Comparison of ENCODE assay signal across 17 mouse cellular contexts in the genomic region with DNA sequence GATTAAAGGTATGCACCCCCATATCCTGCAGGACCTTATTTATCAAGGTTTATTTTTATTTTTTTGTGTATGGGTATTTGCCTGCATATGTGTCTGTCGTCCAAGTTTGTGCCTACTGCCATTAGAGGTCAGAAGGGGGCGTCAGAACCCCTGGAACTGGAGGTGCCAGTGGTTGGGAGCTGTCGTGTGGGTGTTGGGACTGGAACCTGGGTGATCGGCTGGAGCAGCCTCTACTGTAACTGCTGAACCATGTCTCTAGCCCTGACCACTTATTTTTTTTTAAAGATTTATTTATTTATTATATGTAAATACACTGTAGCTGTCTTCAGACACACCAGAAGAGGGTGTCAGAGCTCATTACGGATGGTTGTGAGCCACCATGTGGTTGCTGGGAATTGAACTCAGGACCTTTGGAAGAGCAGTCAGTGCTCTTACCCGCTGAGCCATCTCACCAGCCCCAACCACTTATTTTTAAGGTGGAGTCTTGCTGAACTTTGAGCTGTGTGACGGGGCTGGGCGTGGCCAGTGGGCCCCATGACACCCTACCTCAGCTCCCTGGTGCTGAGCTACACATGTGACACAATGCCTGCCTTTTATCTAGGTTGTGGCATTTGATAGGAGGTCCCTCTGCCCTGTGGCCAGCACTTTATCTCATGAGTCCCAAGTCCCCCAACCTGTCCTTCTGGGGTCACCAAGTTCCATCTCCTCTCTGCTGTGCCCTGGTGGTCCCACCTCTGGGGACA. TPM values are rescaled to one million over a fixed set of nuclear protein-coding genes. Genes with fewer than 3 reads are reported as not detected.
DNase-seq lines count a peak whose midpoint lies in the region; ATAC-seq and TF ChIP-seq lines count a peak whose summit lies in the region.
"Had no signal": no experiment of that assay in that cellular context is flagged by ENCODE, and none has a peak within 500 bp of the region (broad histone marks: within the 10 kb centered on the region; RNA-seq: fewer than 3 reads in every experiment).

No protein-coding gene starts in this region.

- peak overlapping the region; percentile 17; the same call in 1 of the 2 replicates for H3K9ac ChIP-seq in heart, embryonic 13.5 days
- no peak overlapping the region for H3K9ac ChIP-seq in stomach, embryonic 14.5 days (replicated peaks; ENCODE audit: low read depth, low read length)
- H3K9ac ChIP-seq: neural tube, embryonic 12.5 days had no signal

- H3K9me3 ChIP-seq in heart, embryonic 13.5 days = no peaks in the 10 kb centered on the region
- no peaks in the 10 kb centered on the region for H3K9me3 ChIP-seq in stomach, embryonic 14.5 days (ENCODE audit: control insufficient read depth, low read depth, low read length)
- H3K9me3 ChIP-seq: neural tube, embryonic 12.5 days had no signal

- H3K4me3 ChIP-seq in layer of hippocampus, adult 2 months = no peak overlapping the region
- no peak overlapping the region for H3K4me3 ChIP-seq in heart, embryonic 13.5 days
- no peak overlapping the region for H3K4me3 ChIP-seq in stomach, embryonic 14.5 days (ENCODE audit: low read depth, low read length)
- H3K4me3 ChIP-seq in left cerebral cortex, adult 2 months = no peak overlapping the region
- H3K4me3 ChIP-seq: neural tube, embryonic 12.5 days had no signal

- H3K4me2 ChIP-seq in heart, embryonic 13.5 days = peak overlapping the region; percentile 30; the same call in 1 of the 2 replicates
- H3K4me2 ChIP-seq in stomach, embryonic 14.5 days (replicated peaks; ENCODE audit: low read depth, low read length) = no peak overlapping the region
- H3K4me2 ChIP-seq: neural tube, embryonic 12.5 days had no signal

- no peak overlapping the region for H3K27ac ChIP-seq in layer of hippocampus, adult 2 months
- H3K27ac ChIP-seq in heart, embryonic 13.5 days (replicated peaks) = peak overlapping the region; percentile 96
- no peak overlapping the region for H3K27ac ChIP-seq in stomach, embryonic 14.5 days (ENCODE audit: low read length)
- no peak overlapping the region for H3K27ac ChIP-seq in left cerebral cortex, adult 2 months
- H3K27ac ChIP-seq: neural tube, embryonic 12.5 days had no signal

- peaks cover 59% of the 10 kb centered on the region for H3K4me1 ChIP-seq in heart, embryonic 13.5 days
- no peaks in the 10 kb centered on the region for H3K4me1 ChIP-seq in stomach, embryonic 14.5 days (ENCODE audit: control insufficient read depth, insufficient read depth, low read length)
- H3K4me1 ChIP-seq: neural tube, embryonic 12.5 days had no signal

- 0 out of 2 replicates have a peak, but pooled peaks cover 5% of the 10 kb centered on the region for H3K27me3 ChIP-seq in heart, embryonic 13.5 days (replicated peaks)
- H3K27me3 ChIP-seq in stomach, embryonic 14.5 days (ENCODE audit: control insufficient read depth, insufficient read depth, low read length) = no peaks in the 10 kb centered on the region

- intact Hi-C loops in left cerebral cortex, adult 2 months (cut with DNase I) = no loop called here

- ATAC-seq in heart, embryonic 13.5 days (ENCODE audit: extremely low read depth, insufficient number of reproducible peaks, low FRiP score, low TSS enrichment) = no peak
- ATAC-seq in stomach, embryonic 14.5 days (ENCODE audit: insufficient number of reproducible peaks, insufficient read depth, low FRiP score, low read depth) = peak; percentile 47; the same call in 1 of the 2 replicates

- H3K36me3 ChIP-seq in heart, embryonic 13.5 days = no peaks in the 10 kb centered on the region
- H3K36me3 ChIP-seq in stomach, embryonic 14.5 days (ENCODE audit: control insufficient read depth, insufficient read depth, low read length) = no peaks in the 10 kb centered on the region

- WGBS in heart, embryonic 13.5 days = 55% methylated on average over 8 of the region's 8 CpGs
- WGBS in stomach, embryonic 14.5 days = 63% methylated on average over 8 of the region's 8 CpGs

- TF ChIP-seq CTCF in layer of hippocampus, adult 2 months (conservative IDR thresholded peaks at IDR 0.05) = no peak
- TF ChIP-seq CTCF in left cerebral cortex, adult 2 months (IDR thresholded peaks at IDR 0.05) = no peak

- peak; percentile 4 for DNase-seq in layer of hippocampus, adult 11-12 months (ENCODE audit: low spot score)
- DNase-seq in layer of hippocampus, adult 2 months (ENCODE audit: low spot score in 2 of 2) = no peak
- DNase-seq in liver = peak; percentile 78
- no peak for DNase-seq in lung, postnatal 25 days (ENCODE audit: low spot score)
- no peak for DNase-seq in left cerebral cortex, adult 2 months (ENCODE audit: extremely low spot score in 1 of 2, low spot score in 2 of 2)
- DNase-seq in layer of hippocampus, postnatal 10 days (ENCODE audit: low spot score in 2 of 2) = no peak
- DNase-seq: adrenal gland, postnatal 14 days; cerebellum, adult 9-11 months; kidney, adult 8-10 months; lung, postnatal 36 days; thymus, postnatal 4 days had no signal

RNA-seq across cellular contexts. Expression of a gene that starts 1.3 kb away (rescaled TPM):
- total RNA-seq in layer of hippocampus, adult 2 months (2021) = under 1 TPM; 0.32 to 0.33 TPM
- 5.2 and 6.1 TPM in 2 replicates for polyA plus RNA-seq in heart, embryonic 13.5 days (2015; fragmentation: Nextera tagmentation; extraction: Ambion mirVana)
- 0.14 and 0.35 TPM in 2 replicates for polyA plus RNA-seq in stomach, embryonic 14.5 days (2014; fragmentation: Nextera tagmentation; extraction: Ambion mirVana)
- total RNA-seq in left cerebral cortex, adult 2 months (2021) = under 1 TPM in 1 of 2 experiments, not detected in 1; 0.42 TPM
- under 1 TPM in 1 of 2 experiments, not detected in 1; 0.18 TPM for total RNA-seq in layer of hippocampus, postnatal 10 days (2021)
- total RNA-seq: adrenal gland, postnatal 14 days; left cerebral cortex, postnatal 10 days had no signal
- polyA plus RNA-seq: neural tube, embryonic 12.5 days; spleen, adult 2 months had no signal

RNA-seq across cellular contexts. Expression of a gene that starts 19.5 kb away (rescaled TPM):
- total RNA-seq in layer of hippocampus, adult 2 months (2021) = not detected
- polyA plus RNA-seq in heart, embryonic 13.5 days (2015; fragmentation: Nextera tagmentation; extraction: Ambion mirVana) = 0.27 TPM in 1 of 2 replicates, not detected in the other
- polyA plus RNA-seq in stomach, embryonic 14.5 days (2014; fragmentation: Nextera tagmentation; extraction: Ambion mirVana) = not detected in 2 replicates
- total RNA-seq in left cerebral cortex, adult 2 months (2021) = not detected
- not detected for total RNA-seq in layer of hippocampus, postnatal 10 days (2021)
- total RNA-seq: adrenal gland, postnatal 14 days; gastrocnemius, adult 18-20 months; left cerebral cortex, postnatal 10 days had no signal
- polyA plus RNA-seq: neural tube, embryonic 12.5 days; spleen, adult 2 months had no signal

RNA-seq across cellular contexts. Expression of a gene that starts 20.3 kb away (rescaled TPM):
- total RNA-seq in layer of hippocampus, adult 2 months (2021) = 10 to 100 TPM; 73.6 to 78.4 TPM
- 41.5 and 42.4 TPM in 2 replicates for polyA plus RNA-seq in heart, embryonic 13.5 days (2015; fragmentation: Nextera tagmentation; extraction: Ambion mirVana)
- 48.9 and 58.7 TPM in 2 replicates for polyA plus RNA-seq in stomach, embryonic 14.5 days (2014; fragmentation: Nextera tagmentation; extraction: Ambion mirVana)
- 10 to 100 TPM; 74.6 to 89.4 TPM for total RNA-seq in left cerebral cortex, adult 2 months (2021)
- total RNA-seq in layer of hippocampus, postnatal 10 days (2021) = 10 to 100 TPM; 66.1 to 67.9 TPM

RNA-seq across cellular contexts. Expression of a gene that starts 26.7 kb away (rescaled TPM):
- 100 to 1,000 TPM; 907 to 909 TPM for total RNA-seq in layer of hippocampus, adult 2 months (2021)
- polyA plus RNA-seq in heart, embryonic 13.5 days (2015; fragmentation: Nextera tagmentation; extraction: Ambion mirVana) = 393 and 411 TPM in 2 replicates
- 416 and 434 TPM in 2 replicates for polyA plus RNA-seq in stomach, embryonic 14.5 days (2014; fragmentation: Nextera tagmentation; extraction: Ambion mirVana)
- total RNA-seq in left cerebral cortex, adult 2 months (2021) = 100 to 1,000 TPM; 884 to 901 TPM
- 1,000 to 10,000 TPM; 1,075 to 1,131 TPM for total RNA-seq in layer of hippocampus, postnatal 10 days (2021)

RNA-seq across cellular contexts. Expression of a gene that starts 27.5 kb away (rescaled TPM):
- 100 to 1,000 TPM; 144 to 150 TPM for total RNA-seq in layer of hippocampus, adult 2 months (2021)
- polyA plus RNA-seq in heart, embryonic 13.5 days (2015; fragmentation: Nextera tagmentation; extraction: Ambion mirVana) = 0.43 and 0.53 TPM in 2 replicates
- 1.9 and 2.2 TPM in 2 replicates for polyA plus RNA-seq in stomach, embryonic 14.5 days (2014; fragmentation: Nextera tagmentation; extraction: Ambion mirVana)
- 100 to 1,000 TPM; 203 to 206 TPM for total RNA-seq in left cerebral cortex, adult 2 months (2021)
- 100 to 1,000 TPM; 170 to 177 TPM for total RNA-seq in layer of hippocampus, postnatal 10 days (2021)
- total RNA-seq: gastrocnemius, adult 18-20 months had no signal

Comparison
In these comparisons a context has a peak if more than half of its experiments do, and no peak if none do; other contexts are left out.
1. DNase-seq: peak in layer of hippocampus, adult 11-12 months (single experiment) and liver (single experiment); none in layer of hippocampus, adult 2 months (0 of 2), lung, postnatal 25 days (single experiment), left cerebral cortex, adult 2 months (0 of 2) and layer of hippocampus, postnatal 10 days (0 of 2).